Mouse (Mus musculus): ENCODE measurements at regions not wholly inside any gene's neighbourhood (a gene's known extent, or its start where the extent isn't known, plus 50 kb on each side); places are given as distances from the start of the nearest gene placed in this dataset.

GRCm38 (mm10) chr10:12092521-12092920 is 749.3 kb downstream of the Epm2a start:
- TF ChIP-seq MAFK (IDR thresholded peaks at IDR 0.05; ENCODE audit: insufficient read depth, low read depth, low read length), result no peak
- TF ChIP-seq HCFC1 (IDR thresholded peaks at IDR 0.05; ENCODE audit: borderline replicate concordance, insufficient read depth, low read length), result no peak
- TF ChIP-seq ZNF384 (IDR thresholded peaks at IDR 0.05; ENCODE audit: low read depth, low read length), result no peak
- TF ChIP-seq CHD2 (IDR thresholded peaks at IDR 0.05; ENCODE audit: low read depth, low read length), result no peak

Measured in ES-E14 (cell line).